Mouse (Mus musculus): ENCODE data around the gene Spib.

Gene Spib

GRCm38 (mm10) chr7:44548497-44549087 is 16.7 kb upstream of the Spib start, which contains the start of gene Pold1:
Gene Pold1 (minus strand): TSS chr7:44548849.
- DNase-seq (ENCODE audit: low spot score), result peak; percentile 99

GRCm38 (mm10) chr7:44547725-44548124 is 15.9 kb upstream of the Spib start:
- no peak for DNase-seq (ENCODE audit: low spot score)

GRCm38 (mm10) chr7:44547041-44547440 is 15.2 kb upstream of the Spib start:
- DNase-seq (ENCODE audit: low spot score), result no peak

- DNase-seq (ENCODE audit: low spot score), result no peak
These were observed 14.4 kb upstream of the Spib start for GRCm38 (mm10) chr7:44546274-44546673.

- no peak for DNase-seq (ENCODE audit: low spot score)
These were observed 11.2 kb upstream of the Spib start for GRCm38 (mm10) chr7:44543071-44543470.

GRCm38 (mm10) chr7:44542555-44542954 is 10.7 kb upstream of the Spib start:
- DNase-seq (ENCODE audit: low spot score), result no peak

GRCm38 (mm10) chr7:44538756-44539624 is 7.1 kb upstream of the Spib start:
- DNase-seq (ENCODE audit: low spot score), result no peak

- DNase-seq (ENCODE audit: low spot score), result no peak
These were observed 5.6 kb upstream of the Spib start for GRCm38 (mm10) chr7:44537496-44537895.

- DNase-seq (ENCODE audit: low spot score), result no peak
These were observed 5.1 kb upstream of the Spib start for GRCm38 (mm10) chr7:44537009-44537408.

- DNase-seq (ENCODE audit: low spot score), result no peak
These were observed 4.7 kb upstream of the Spib start for GRCm38 (mm10) chr7:44536590-44536968.

GRCm38 (mm10) chr7:44535657-44536589 is 4.1 kb upstream of the Spib start:
- DNase-seq (ENCODE audit: low spot score), result no peak

- DNase-seq (ENCODE audit: low spot score), result no peak
These were observed 3.0 kb upstream of the Spib start for GRCm38 (mm10) chr7:44534656-44535441.

- DNase-seq (ENCODE audit: low spot score), result no peak
These were observed 2.4 kb upstream of the Spib start for GRCm38 (mm10) chr7:44534242-44534641.

- DNase-seq (ENCODE audit: low spot score), result no peak
These were observed 1.8 kb upstream of the Spib start for GRCm38 (mm10) chr7:44533746-44534045.

GRCm38 (mm10) chr7:44532918-44533745 is 1.3 kb upstream of the Spib start:
- DNase-seq (ENCODE audit: low spot score), result no peak

GRCm38 (mm10) chr7:44531207-44531606 is 664 bp downstream of the Spib start:
- no peak for DNase-seq (ENCODE audit: low spot score)

GRCm38 (mm10) chr7:44530507-44530906 is 1.4 kb downstream of the Spib start:
- DNase-seq (ENCODE audit: low spot score), result no peak

- no peak for DNase-seq (ENCODE audit: low spot score)
These were observed 2.4 kb downstream of the Spib start for GRCm38 (mm10) chr7:44529518-44529917.

GRCm38 (mm10) chr7:44527483-44528398 is 4.1 kb downstream of the Spib start:
- DNase-seq (ENCODE audit: low spot score), result peak; percentile 66
